Mouse (Mus musculus): ENCODE data around the gene Pdxp.
A peak's percentile ranks its signal among the peaks of the same experiment; 100 is the strongest.

DNA sequence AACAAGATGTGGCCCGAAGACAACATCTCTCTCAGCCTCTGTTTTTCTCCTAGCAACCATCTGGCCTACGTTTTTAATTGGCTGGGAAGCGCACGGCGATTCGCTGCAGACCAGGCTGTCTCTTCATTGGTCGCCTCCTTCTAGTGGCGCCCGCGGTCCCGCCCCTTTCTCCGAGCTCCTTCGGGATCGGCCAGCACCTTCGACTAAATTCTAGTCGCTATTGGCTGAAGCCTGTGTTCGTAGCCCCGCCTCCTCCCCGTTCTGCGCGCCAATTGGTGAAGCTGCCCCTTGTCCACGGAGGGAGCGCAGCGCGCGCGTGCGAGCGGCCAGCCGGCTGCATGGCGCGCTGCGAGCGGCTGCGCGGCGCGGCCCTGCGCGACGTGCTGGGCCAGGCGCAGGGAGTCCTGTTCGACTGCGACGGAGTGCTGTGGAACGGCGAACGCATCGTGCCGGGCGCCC, at the start of gene Pdxp:
- no peak for TF ChIP-seq CTCF (IDR thresholded peaks at IDR 0.05; ENCODE audit: borderline replicate concordance, extremely low read depth, insufficient read depth, insufficient read length)
- TF ChIP-seq POLR2A (IDR thresholded peaks at IDR 0.05; ENCODE audit: borderline replicate concordance, extremely low read depth, insufficient read depth, insufficient read length, poor library complexity, severe bottlenecking) = peak; percentile 95
